Mouse (Mus musculus) thymus, adult 2 months (tissue): ENCODE data around the gene Acad12.

Experiments used
- CTCF ChIP-seq: fragments of 200-500 bp; IDR thresholded peaks from 2 replicates; pipeline ENCODE4 v1.5.1; 2012; ENCODE audit warnings: mild to moderate bottlenecking, control low read depth, low read length, moderate library complexity, borderline replicate concordance; ENCODE audit not compliant: control insufficient read depth, poor library complexity, insufficient read depth; ENCODE audit errors: extremely low read depth
- POLR2A ChIP-seq: fragments of 200-500 bp; IDR thresholded peaks from 2 replicates; pipeline ENCODE4 v1.6.1; 2012; ENCODE audit warnings: mild to moderate bottlenecking, low read length, control low read depth, moderate library complexity; ENCODE audit not compliant: control insufficient read depth, poor library complexity, insufficient read depth; ENCODE audit errors: extremely low read depth

DNA sequence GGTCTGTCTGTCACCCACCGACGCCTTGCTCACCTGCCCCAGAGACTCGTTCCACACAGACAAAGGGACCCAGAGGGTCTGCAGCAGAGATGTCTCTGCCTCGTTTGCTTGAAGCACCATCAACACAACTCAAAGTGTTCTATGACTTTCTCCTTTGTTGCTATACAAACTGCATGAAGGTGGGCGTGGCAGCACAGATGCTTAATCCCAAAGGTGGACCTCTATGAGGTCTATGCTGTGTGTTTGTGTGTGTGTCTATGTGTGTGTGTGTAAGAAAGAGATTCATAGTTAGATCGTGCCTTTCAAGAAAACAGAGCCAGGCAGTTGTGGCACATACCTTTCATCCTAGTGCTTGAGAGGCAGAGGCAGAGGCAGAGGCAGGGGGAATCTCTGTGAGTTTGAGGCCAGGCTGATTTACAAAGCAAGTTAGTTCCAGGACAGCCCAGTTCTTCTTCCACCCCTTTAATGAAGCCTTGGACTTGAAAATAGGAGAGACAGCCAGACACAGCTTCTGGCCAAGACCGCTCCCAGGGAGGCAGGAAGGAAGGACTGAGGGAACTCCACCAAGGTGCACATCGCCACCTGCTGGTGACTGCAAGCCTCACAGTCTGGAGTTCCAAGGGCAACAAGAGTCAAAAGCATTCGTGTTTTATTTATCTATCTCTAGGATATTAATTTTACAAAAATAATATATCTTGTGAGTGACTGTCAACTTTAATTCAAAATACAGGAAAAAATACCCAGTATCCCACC lies 17.0 kb downstream of the Acad12 start:
- TF ChIP-seq POLR2A (no peak), CTCF (peak; percentile 90)
